Mouse (Mus musculus): ENCODE measurements around the gene Nup188.
A peak's percentile ranks its signal among the peaks of the same experiment; 100 is the strongest.

Nup188 gene

GRCm38 (mm10) chr2:30392577-30393369 is 106.6 kb downstream of the Nup188 start:
- DNase-seq, result peak; percentile 77

DNA sequence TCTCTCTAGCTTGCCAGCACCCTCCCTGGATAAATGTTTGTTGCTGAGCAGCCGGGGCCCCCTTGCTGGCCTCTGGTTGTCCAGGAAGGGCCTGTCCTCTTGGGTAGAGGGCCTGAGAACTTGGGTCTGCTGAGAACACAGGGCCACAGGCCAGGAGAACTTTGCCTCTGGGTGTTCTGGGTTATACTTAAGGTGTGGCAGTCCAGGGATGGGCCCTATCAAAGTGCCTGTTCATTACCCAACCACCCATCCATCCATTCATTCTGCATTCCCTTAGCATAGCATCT is 107.1 kb downstream of the Nup188 start:
- DNase-seq, result no peak

All from layer of hippocampus, adult 9-11 months (tissue).